Comparison of ENCODE assay signal across 25 mouse cellular contexts in genomic region chr7:84439606-84440005, GRCm38 (mm10). TPM values are rescaled to one million over a fixed set of nuclear protein-coding genes. Genes with fewer than 3 reads are reported as not detected.
DNase-seq lines count a peak whose midpoint lies in the region; ATAC-seq and TF ChIP-seq lines count a peak whose summit lies in the region.
"Had no signal": no experiment of that assay in that cellular context is flagged by ENCODE, and none has a peak within 500 bp of the region (broad histone marks: within the 10 kb centered on the region; RNA-seq: fewer than 3 reads in every experiment).

No protein-coding gene starts in this region.

- no peaks in the 10 kb centered on the region for H3K27me3 ChIP-seq in stomach, embryonic 14.5 days (ENCODE audit: control insufficient read depth, insufficient read depth, low read length)
- no peaks in the 10 kb centered on the region for H3K27me3 ChIP-seq in stomach, postnatal 0 days (ENCODE audit: control insufficient read depth, insufficient read depth, low read length)
- H3K27me3 ChIP-seq: embryonic facial prominence, embryonic 13.5 days; embryonic facial prominence, embryonic 15.5 days; forebrain, embryonic 12.5 days; Patski had no signal

- H3K27ac ChIP-seq in stomach, embryonic 14.5 days (ENCODE audit: low read length): no peak overlapping the region
- no peak overlapping the region for H3K27ac ChIP-seq in stomach, postnatal 0 days (replicated peaks)
- H3K27ac ChIP-seq: embryonic facial prominence, embryonic 13.5 days; embryonic facial prominence, embryonic 15.5 days; forebrain, embryonic 10.5 days; forebrain, embryonic 12.5 days had no signal

- TF ChIP-seq EP300 in stomach, postnatal 0 days (optimal IDR thresholded peaks at IDR 0.05): no peak

- no peaks in the 10 kb centered on the region for H3K36me3 ChIP-seq in stomach, embryonic 14.5 days (ENCODE audit: control insufficient read depth, insufficient read depth, low read length)
- H3K36me3 ChIP-seq in stomach, postnatal 0 days (ENCODE audit: control insufficient read depth, insufficient read depth, low read length): no peaks in the 10 kb centered on the region
- H3K36me3 ChIP-seq: embryonic facial prominence, embryonic 13.5 days; embryonic facial prominence, embryonic 15.5 days; forebrain, embryonic 10.5 days; forebrain, embryonic 12.5 days had no signal

- no peaks in the 10 kb centered on the region for H3K9me3 ChIP-seq in stomach, embryonic 14.5 days (ENCODE audit: control insufficient read depth, low read depth, low read length)
- H3K9me3 ChIP-seq in stomach, postnatal 0 days (ENCODE audit: control insufficient read depth, low read length): no peaks in the 10 kb centered on the region
- H3K9me3 ChIP-seq: embryonic facial prominence, embryonic 13.5 days; embryonic facial prominence, embryonic 15.5 days; forebrain, embryonic 10.5 days; forebrain, embryonic 12.5 days had no signal

- no peak overlapping the region for H3K9ac ChIP-seq in stomach, embryonic 14.5 days (replicated peaks; ENCODE audit: low read depth, low read length)
- no peak overlapping the region for H3K9ac ChIP-seq in stomach, postnatal 0 days (ENCODE audit: low read length)
- H3K9ac ChIP-seq: embryonic facial prominence, embryonic 13.5 days; embryonic facial prominence, embryonic 15.5 days; forebrain, embryonic 12.5 days had no signal

- DNase-seq in NIH3T3 (ENCODE audit: low read depth): peak; percentile 22
- DNase-seq in stomach, postnatal 0 days (ENCODE audit: low spot score): no peak
- no peak for DNase-seq in kidney, adult 11 months
- DNase-seq: adrenal gland, adult 8-10 months; adrenal gland, postnatal 25 days; cerebellum, adult 11 months; cerebellum, adult 18-20 months; cerebellum, adult 8-10 months; cerebellum, adult 9-11 months; cerebellum, postnatal 14 days; cerebellum, postnatal 36 days; embryo, embryonic 11 days had no signal

- no peak for TF ChIP-seq CTCF in stomach, postnatal 0 days (IDR thresholded peaks at IDR 0.05; ENCODE audit: low read depth)

- H3K4me3 ChIP-seq in stomach, embryonic 14.5 days (ENCODE audit: low read depth, low read length): no peak overlapping the region
- H3K4me3 ChIP-seq in stomach, postnatal 0 days (ENCODE audit: low read depth, low read length): no peak overlapping the region
- H3K4me3 ChIP-seq: embryonic facial prominence, embryonic 13.5 days; embryonic facial prominence, embryonic 15.5 days; erythroblast, embryonic 14.5 days; forebrain, embryonic 10.5 days; forebrain, embryonic 12.5 days had no signal

- no peaks in the 10 kb centered on the region for H3K4me1 ChIP-seq in stomach, embryonic 14.5 days (ENCODE audit: control insufficient read depth, insufficient read depth, low read length)
- no peaks in the 10 kb centered on the region for H3K4me1 ChIP-seq in stomach, postnatal 0 days (replicated peaks; ENCODE audit: control insufficient read depth, insufficient read depth)
- H3K4me1 ChIP-seq: embryonic facial prominence, embryonic 13.5 days; embryonic facial prominence, embryonic 15.5 days; forebrain, embryonic 10.5 days; forebrain, embryonic 12.5 days had no signal

- peak; percentile 46; the same call in 1 of the 2 replicates for ATAC-seq in stomach, embryonic 14.5 days (ENCODE audit: insufficient number of reproducible peaks, insufficient read depth, low FRiP score, low read depth)
- ATAC-seq in stomach, postnatal 0 days (ENCODE audit: low FRiP score, low TSS enrichment): peak; percentile 90
- ATAC-seq in granulocyte monocyte progenitor cell, adult 5-6 weeks (replicated peaks; ENCODE audit: poor library complexity, severe bottlenecking): no peak
- ATAC-seq: activated CD4-positive, CD25-positive, alpha-beta regulatory T cell, adult 4 months; forebrain, embryonic 14.5 days; forebrain, embryonic 16.5 days; Patski had no signal

- H3K4me2 ChIP-seq in stomach, embryonic 14.5 days (replicated peaks; ENCODE audit: low read depth, low read length): no peak overlapping the region
- no peak overlapping the region for H3K4me2 ChIP-seq in stomach, postnatal 0 days (replicated peaks; ENCODE audit: low read depth)
- H3K4me2 ChIP-seq: embryonic facial prominence, embryonic 13.5 days; embryonic facial prominence, embryonic 15.5 days; forebrain, embryonic 12.5 days had no signal

- WGBS in stomach, embryonic 14.5 days: 64% methylated on average over 1 of the region's 1 CpGs
- WGBS in stomach, postnatal 0 days: 38% methylated on average over 1 of the region's 1 CpGs

RNA-seq across cellular contexts. Expression of gene Arnt2, which starts 29.6 kb away (rescaled TPM):
- 5.8 and 6.8 TPM in 2 replicates for polyA plus RNA-seq in stomach, embryonic 14.5 days (2014; fragmentation: Nextera tagmentation; extraction: Ambion mirVana)
- polyA plus RNA-seq in stomach, postnatal 0 days (2015; fragmentation: Nextera tagmentation; extraction: Ambion mirVana): 0.89 and 0.94 TPM in 2 replicates
- total RNA-seq in granulocyte monocyte progenitor cell, adult 5-6 weeks (2014; fragmentation: Nextera tagmentation): not detected in 2 replicates
- total RNA-seq in granulocyte monocyte progenitor cell, adult 5-6 weeks (2017): not detected in 2 replicates
- total RNA-seq: common myeloid progenitor, adult 5-6 weeks; MEL had no signal
- polyA plus RNA-seq: erythroblast, embryonic 14.5 days had no signal
